Mouse (Mus musculus) CH12F3 (cell line): ENCODE measurements around the gene Snrpd2.

Experiments used
- in situ Hi-C: fragments of 300-500 bp; cut with MboI; formaldehyde crosslinking; loops from 2 replicates; pipeline ENCODE4 v1.14.3; 2020; ENCODE audit warnings: low sequenced_read_pairs

The Snrpd2 gene

GRCm38 (mm10) chr7:19175708-19176515, 26.4 kb downstream of the Snrpd2 start, which contains the start of gene Eml2:
Gene Eml2 (plus strand): TSS chr7:19176421.
- in situ Hi-C loops, result loop anchor here (10.0 kb wide), 1 partner anchor 99 kb away; the partner anchor contains the start of gene Vasp

GRCm38 (mm10) chr7:19176516-19176947, 27.0 kb downstream of the Snrpd2 start:
- in situ Hi-C loops, result loop anchor here (10.0 kb wide), 1 partner anchor 98 kb away; the partner anchor contains the start of gene Vasp

- in situ Hi-C loops, result loop anchor here (10.0 kb wide), 1 partner anchor 98 kb away; the partner anchor contains the start of gene Vasp
Measured at GRCm38 (mm10) chr7:19177216-19177615, 27.7 kb downstream of the Snrpd2 start.

DNA sequence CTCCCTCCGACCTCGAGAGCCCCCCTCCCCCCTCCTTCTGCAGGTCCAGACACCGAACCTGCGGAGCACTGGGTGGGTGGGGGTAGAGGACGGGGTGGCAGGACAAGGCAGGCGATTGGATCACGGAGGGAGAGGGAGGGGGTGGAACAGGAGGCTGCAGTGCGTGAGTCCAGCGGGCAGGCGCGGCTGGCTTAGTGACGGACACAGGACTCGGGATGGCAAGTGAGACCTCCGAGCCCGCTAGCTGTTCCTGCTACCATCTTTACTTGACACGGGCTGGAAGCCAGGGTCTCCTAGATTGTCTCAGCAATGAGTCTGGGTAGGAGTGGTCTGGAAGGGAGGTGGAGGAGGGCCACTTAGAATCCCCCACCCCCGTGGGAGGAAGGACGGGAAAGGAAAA, 28.5 kb downstream of the Snrpd2 start:
- in situ Hi-C loops, result loop anchor here (10.0 kb wide), 1 partner anchor 97 kb away; the partner anchor contains the start of gene Vasp

DNA sequence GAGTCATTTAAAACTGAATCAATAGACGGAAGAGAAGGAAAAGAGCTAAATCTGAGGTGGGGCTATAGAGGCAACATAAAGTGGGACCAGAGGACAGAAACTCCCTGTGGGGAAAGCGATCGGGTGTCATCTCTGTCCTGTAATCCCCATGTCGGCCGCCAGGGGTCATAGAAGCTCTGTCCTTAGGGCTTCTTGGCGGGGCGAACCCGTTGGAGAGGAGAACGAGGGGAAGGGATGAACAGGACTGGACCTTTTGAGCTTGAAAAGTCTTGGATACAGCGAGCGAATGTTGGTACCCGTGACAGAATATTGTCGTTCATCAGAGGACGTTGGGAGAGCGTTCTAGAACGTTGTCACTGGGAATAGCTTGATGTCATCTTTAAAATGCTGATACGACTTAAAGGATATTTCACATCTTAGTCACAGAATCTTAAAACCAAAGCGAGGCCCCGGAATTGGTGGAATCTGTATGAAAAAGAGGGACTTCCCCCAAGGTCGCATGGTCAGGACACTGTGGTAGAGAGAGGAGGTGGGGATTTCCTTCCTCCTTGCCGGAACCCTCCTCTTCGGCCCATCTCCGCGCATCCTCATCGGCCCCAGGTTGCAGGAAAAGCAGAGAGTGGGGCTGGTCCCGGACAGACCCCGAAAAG, 29.0 kb downstream of the Snrpd2 start:
- in situ Hi-C loops, result loop anchor here (10.0 kb wide), 1 partner anchor 96 kb away; the partner anchor contains the start of gene Vasp

- in situ Hi-C loops, result loop anchor here (10.0 kb wide), 1 partner anchor 96 kb away; the partner anchor contains the start of gene Vasp
Measured at GRCm38 (mm10) chr7:19179173-19179572, 29.7 kb downstream of the Snrpd2 start.

DNA sequence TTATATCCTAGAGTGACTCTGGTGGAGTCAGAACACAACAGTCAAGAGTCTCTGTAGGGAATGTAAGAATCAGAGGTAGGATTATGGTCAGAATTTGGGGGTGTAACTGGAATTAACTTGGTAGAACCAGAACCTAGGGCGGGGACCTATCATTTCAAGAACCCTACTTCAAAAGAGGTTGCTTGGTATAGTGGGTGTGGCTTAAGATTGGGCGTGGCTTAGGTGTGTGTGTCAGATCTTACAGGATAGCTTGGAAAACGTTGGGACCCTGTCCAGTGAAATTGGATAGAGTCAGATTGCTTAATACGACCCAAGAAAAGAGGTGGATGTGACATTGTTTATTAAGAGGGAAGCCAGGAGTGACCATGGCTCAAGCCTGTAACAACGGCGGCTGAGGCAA, 30.4 kb downstream of the Snrpd2 start:
- in situ Hi-C loops, result loop anchor here (10.0 kb wide), 1 partner anchor 95 kb away; the partner anchor contains the start of gene Vasp

GRCm38 (mm10) chr7:19180862-19181429, 31.4 kb downstream of the Snrpd2 start:
- in situ Hi-C loops, result no loop called here

GRCm38 (mm10) chr7:19184250-19184649, 34.7 kb downstream of the Snrpd2 start:
- in situ Hi-C loops, result no loop called here

DNA sequence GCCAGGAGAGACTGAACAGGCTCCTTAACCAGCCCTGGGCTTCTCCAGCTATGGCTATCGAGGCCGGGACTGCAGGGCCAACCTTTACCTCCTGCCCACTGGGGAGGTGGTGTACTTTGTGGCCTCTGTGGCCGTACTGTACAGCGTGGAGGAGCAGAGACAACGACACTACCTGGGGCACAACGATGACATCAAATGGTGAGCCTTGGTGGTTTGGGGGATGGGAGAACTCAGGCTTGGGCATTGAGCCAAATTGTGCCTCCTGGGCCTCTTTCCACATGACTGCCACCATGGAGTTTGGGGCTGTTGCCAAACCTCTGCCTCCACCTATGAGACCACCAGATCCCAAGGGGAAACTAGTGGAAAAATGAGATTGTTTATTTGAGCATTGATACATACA, 35.2 kb downstream of the Snrpd2 start:
- in situ Hi-C loops, result no loop called here

DNA sequence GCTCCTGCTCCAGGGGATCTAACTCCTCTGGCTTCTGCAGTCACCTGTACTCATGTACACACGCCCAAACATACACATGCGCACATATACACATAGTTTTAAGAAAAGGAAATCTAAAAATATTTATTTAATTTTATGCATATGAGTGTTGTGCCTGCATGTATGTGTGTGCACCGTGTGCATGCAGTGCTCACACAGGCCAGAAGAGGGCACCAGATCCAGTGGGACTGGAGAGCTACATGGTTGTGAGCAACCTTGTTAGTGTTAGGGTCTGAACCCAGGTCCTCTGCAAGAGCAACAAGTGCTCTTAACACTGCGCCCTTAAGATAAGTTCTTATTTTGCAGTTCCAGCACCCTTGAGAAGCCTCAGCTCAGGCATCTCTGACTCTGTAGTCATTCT, 45.2 kb downstream of the Snrpd2 start:
- in situ Hi-C loops, result loop anchor here (10.0 kb wide), 1 partner anchor 90 kb away; the partner anchor contains the start of genes Ppm1n and Rtn2

DNA sequence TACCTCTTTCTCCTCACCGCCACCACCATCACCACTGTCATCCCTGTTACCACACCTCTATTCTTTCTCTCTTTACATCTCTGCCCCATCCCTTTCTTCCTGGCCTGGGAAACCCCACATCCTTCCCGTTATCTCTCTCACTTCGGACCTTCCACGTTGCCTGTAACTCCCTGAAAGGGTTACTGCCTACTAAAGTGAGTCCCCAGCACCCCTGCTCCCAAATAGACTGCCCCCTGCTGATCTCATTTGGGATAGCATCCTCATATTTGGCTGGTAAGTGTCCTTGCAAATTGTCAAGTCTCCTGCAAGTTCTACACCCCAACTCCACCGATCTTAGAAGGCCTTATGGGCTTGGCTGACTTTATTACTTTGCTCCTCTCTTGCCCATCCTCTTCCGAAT, 47.2 kb downstream of the Snrpd2 start:
- in situ Hi-C loops, result loop anchor here (10.0 kb wide), 1 partner anchor 88 kb away; the partner anchor contains the start of genes Ppm1n and Rtn2

- in situ Hi-C loops, result loop anchor here (10.0 kb wide), 1 partner anchor 87 kb away; the partner anchor contains the start of genes Ppm1n and Rtn2
Measured at GRCm38 (mm10) chr7:19197985-19198384, 48.5 kb downstream of the Snrpd2 start.

GRCm38 (mm10) chr7:19201660-19202059, 52.1 kb downstream of the Snrpd2 start:
- in situ Hi-C loops, result no loop called here

GRCm38 (mm10) chr7:19202065-19202850, 52.7 kb downstream of the Snrpd2 start:
- in situ Hi-C loops, result no loop called here
